In genomic region chr14:79482747-79483355, GRCm38 (mm10) we compare ENCODE assay signal across 8 mouse cellular contexts. TPM values are rescaled to one million over a fixed set of nuclear protein-coding genes. Genes with fewer than 3 reads are reported as not detected.
DNase-seq lines count a peak whose midpoint lies in the region; ATAC-seq lines count a peak whose summit lies in the region.

No protein-coding gene starts in this region.

- 11% methylated on average over 15 of the region's 15 CpGs for WGBS in lung, embryonic 16.5 days
- 24% methylated on average over 15 of the region's 15 CpGs for WGBS in embryonic facial prominence, embryonic 10.5 days
- WGBS in macrophage (ENCODE audit: missing documents) = 49% methylated on average over 15 of the region's 15 CpGs

- H3K4me1 ChIP-seq in lung, embryonic 16.5 days (replicated peaks; ENCODE audit: control insufficient read depth, insufficient read depth, low read length) = peaks cover 55% of the 10 kb centered on the region
- peaks cover 53% of the 10 kb centered on the region for H3K4me1 ChIP-seq in embryonic facial prominence, embryonic 10.5 days

- no peak for DNase-seq in lung, postnatal 36 days
- DNase-seq in embryonic facial prominence, embryonic 10.5 days (ENCODE audit: low spot score) = peak; percentile 38
- peak; percentile 45 for DNase-seq in induced T-regulatory cell, adult 2 months (ENCODE audit: low read depth)
- DNase-seq in frontal cortex, postnatal 36 days (ENCODE audit: low spot score in 2 of 2) = no peak
- no peak for DNase-seq in layer of hippocampus, adult 18-20 months (ENCODE audit: low spot score in 2 of 2)
- DNase-seq in adipocyte (ENCODE audit: low spot score) = no peak

- peak overlapping the region; percentile 86 for H3K4me2 ChIP-seq in lung, embryonic 16.5 days (ENCODE audit: low read depth, low read length)

- H3K27ac ChIP-seq in lung, embryonic 16.5 days (ENCODE audit: low read length) = peak overlapping the region; percentile 100
- H3K27ac ChIP-seq in embryonic facial prominence, embryonic 10.5 days (replicated peaks) = peak overlapping the region; percentile 100
- H3K27ac ChIP-seq in macrophage = peak overlapping the region; percentile 79

- H3K4me3 ChIP-seq in lung, embryonic 16.5 days (ENCODE audit: low read length) = peak overlapping the region; percentile 96
- H3K4me3 ChIP-seq in embryonic facial prominence, embryonic 10.5 days = peak overlapping the region; percentile 93
- peak overlapping the region; percentile 55 for H3K4me3 ChIP-seq in macrophage (ENCODE audit: inconsistent target)

- H3K36me3 ChIP-seq in lung, embryonic 16.5 days (ENCODE audit: control insufficient read depth, insufficient read depth, low read length) = peaks cover 4% of the 10 kb centered on the region; the same call in 1 of the 2 replicates
- H3K36me3 ChIP-seq in embryonic facial prominence, embryonic 10.5 days (replicated peaks) = peaks cover 17% of the 10 kb centered on the region
- H3K36me3 ChIP-seq in macrophage (ENCODE audit: inconsistent target) = no peaks in the 10 kb centered on the region

- H3K9ac ChIP-seq in lung, embryonic 16.5 days (ENCODE audit: low read length) = peak overlapping the region; percentile 100

- no peak for ATAC-seq in lung, embryonic 16.5 days (ENCODE audit: low read depth)

- no peaks in the 10 kb centered on the region for H3K27me3 ChIP-seq in lung, embryonic 16.5 days (ENCODE audit: control insufficient read depth, insufficient read depth, low read depth, low read length)
- no peaks in the 10 kb centered on the region; the same call in 1 of the 2 replicates for H3K27me3 ChIP-seq in embryonic facial prominence, embryonic 10.5 days (replicated peaks; ENCODE audit: low read depth, poor library complexity, severe bottlenecking)

- H3K79me2 ChIP-seq in macrophage (ENCODE audit: inconsistent target) = peaks cover 84% of the 10 kb centered on the region

- no peaks in the 10 kb centered on the region for H3K9me3 ChIP-seq in lung, embryonic 16.5 days (ENCODE audit: control insufficient read depth, low read length)
- H3K9me3 ChIP-seq in embryonic facial prominence, embryonic 10.5 days = no peaks in the 10 kb centered on the region

RNA-seq across cellular contexts. Expression of gene Wbp4, which starts 1.5 kb away (rescaled TPM):
- polyA plus RNA-seq in lung, embryonic 16.5 days (2015; fragmentation: Nextera tagmentation; extraction: Ambion mirVana) = 39.1 and 43.1 TPM in 2 replicates
- polyA plus RNA-seq in embryonic facial prominence, embryonic 10.5 days (2016; fragmentation: Nextera tagmentation; extraction: Ambion mirVana) = 48.1 and 54.8 TPM in 2 replicates
- total RNA-seq in macrophage (2018; cell fraction: chromatin; rRNA removed) = 100 to 1,000 TPM in 2 of 26 experiments, 10 to 100 TPM in 24; 40.8 to 103 (median 73.2) TPM
- 10 to 100 TPM; 32.3 to 55.0 (median 37.6) TPM for total RNA-seq in macrophage (2018; cell fraction: cytosol; rRNA removed)
- total RNA-seq in macrophage (2018; cell fraction: nucleus; rRNA removed) = 10 to 100 TPM; 29.9 to 80.7 (median 44.3) TPM
- polyA plus RNA-seq in macrophage (2018) = 29.1 to 84.4 TPM (median 35.1 TPM) in 3 replicates
- total RNA-seq in layer of hippocampus, adult 18-20 months (2021) = 10 to 100 TPM; 50.0 to 54.8 TPM

RNA-seq across cellular contexts. Expression of gene Elf1, which starts 1.9 kb away (rescaled TPM):
- 14.0 and 14.5 TPM in 2 replicates for polyA plus RNA-seq in lung, embryonic 16.5 days (2015; fragmentation: Nextera tagmentation; extraction: Ambion mirVana)
- 5.4 and 5.9 TPM in 2 replicates for polyA plus RNA-seq in embryonic facial prominence, embryonic 10.5 days (2016; fragmentation: Nextera tagmentation; extraction: Ambion mirVana)
- total RNA-seq in macrophage (2018; cell fraction: chromatin; rRNA removed) = 100 to 1,000 TPM in 10 of 26 experiments, 10 to 100 TPM in 16; 47.7 to 153 (median 95.3) TPM
- 10 to 100 TPM; 48.3 to 92.7 (median 80.1) TPM for total RNA-seq in macrophage (2018; cell fraction: cytosol; rRNA removed)
- total RNA-seq in macrophage (2018; cell fraction: nucleus; rRNA removed) = 100 to 1,000 TPM in 8 of 26 experiments, 10 to 100 TPM in 18; 57.1 to 163 (median 87.9) TPM
- 52.2 to 64.9 TPM (median 62.1 TPM) in 3 replicates for polyA plus RNA-seq in macrophage (2018)
- 1 to 10 TPM; 4.7 to 5.1 TPM for total RNA-seq in layer of hippocampus, adult 18-20 months (2021)

RNA-seq across cellular contexts. Expression of gene Kbtbd6, which starts 31.2 kb away (rescaled TPM):
- 3.8 and 4.3 TPM in 2 replicates for polyA plus RNA-seq in lung, embryonic 16.5 days (2015; fragmentation: Nextera tagmentation; extraction: Ambion mirVana)
- polyA plus RNA-seq in embryonic facial prominence, embryonic 10.5 days (2016; fragmentation: Nextera tagmentation; extraction: Ambion mirVana) = 5.1 and 6.1 TPM in 2 replicates
- under 1 TPM in 11 of 26 experiments, not detected in 15; 0.26 to 0.86 (median 0.37) TPM for total RNA-seq in macrophage (2018; cell fraction: chromatin; rRNA removed)
- under 1 TPM; 0.05 to 0.39 (median 0.17) TPM for total RNA-seq in macrophage (2018; cell fraction: cytosol; rRNA removed)
- total RNA-seq in macrophage (2018; cell fraction: nucleus; rRNA removed) = 1 to 10 TPM in 3 of 26 experiments, under 1 TPM in 12, not detected in 11; 0.17 to 1.6 (median 0.36) TPM
- 0.12 to 1.3 TPM (median 0.19 TPM) in 3 replicates for polyA plus RNA-seq in macrophage (2018)
- total RNA-seq in layer of hippocampus, adult 18-20 months (2021) = 1 to 10 TPM; 1.2 to 1.3 TPM

RNA-seq across cellular contexts. Expression of gene Kbtbd7, which starts 56.5 kb away (rescaled TPM):
- polyA plus RNA-seq in lung, embryonic 16.5 days (2015; fragmentation: Nextera tagmentation; extraction: Ambion mirVana) = 11.6 and 12.8 TPM in 2 replicates
- polyA plus RNA-seq in embryonic facial prominence, embryonic 10.5 days (2016; fragmentation: Nextera tagmentation; extraction: Ambion mirVana) = 12.1 and 13.3 TPM in 2 replicates
- total RNA-seq in macrophage (2018; cell fraction: chromatin; rRNA removed) = 1 to 10 TPM in 25 of 26 experiments, under 1 TPM in 1; 0.94 to 9.8 (median 3.1) TPM
- 10 to 100 TPM in 9 of 26 experiments, 1 to 10 TPM in 17; 2.1 to 12.7 (median 8.8) TPM for total RNA-seq in macrophage (2018; cell fraction: cytosol; rRNA removed)
- 10 to 100 TPM in 7 of 26 experiments, 1 to 10 TPM in 19; 1.3 to 21.8 (median 7.5) TPM for total RNA-seq in macrophage (2018; cell fraction: nucleus; rRNA removed)
- 5.1 to 8.0 TPM (median 7.5 TPM) in 3 replicates for polyA plus RNA-seq in macrophage (2018)
- total RNA-seq in layer of hippocampus, adult 18-20 months (2021) = 10 to 100 TPM; 42.9 to 48.0 TPM

Comparison
In these comparisons a context has a peak if more than half of its experiments do, and no peak if none do; other contexts are left out.
1. DNase-seq: peak in embryonic facial prominence, embryonic 10.5 days (single experiment) and induced T-regulatory cell, adult 2 months (single experiment); none in lung, postnatal 36 days (single experiment), frontal cortex, postnatal 36 days (0 of 2), layer of hippocampus, adult 18-20 months (0 of 2) and adipocyte (single experiment).
2. Peak in every context shown above with its lines, with median percentiles within 50 percentile points of each other: H3K27ac ChIP-seq and H3K4me3 ChIP-seq.